Mouse (Mus musculus): ENCODE results near the gene Stx8. TPM values are rescaled to one million over a fixed set of nuclear protein-coding genes. Genes with fewer than 3 reads are reported as not detected.

Gene Stx8
- total RNA-seq, 4 experiments from 2014 or later = 24.6 to 34.0 (median 28.6) TPM

- DNase-seq (ENCODE audit: low spot score) = no peak
These were observed 178.5 kb downstream of the Stx8 start for GRCm38 (mm10) chr11:68144235-68145065.

GRCm38 (mm10) chr11:68145066-68145585 is 179.1 kb downstream of the Stx8 start:
- DNase-seq (ENCODE audit: low spot score) = no peak

- DNase-seq (ENCODE audit: low spot score) = no peak
These were observed 179.8 kb downstream of the Stx8 start for GRCm38 (mm10) chr11:68145586-68146455.

- no peak for DNase-seq (ENCODE audit: low spot score)
These were observed 180.5 kb downstream of the Stx8 start for GRCm38 (mm10) chr11:68146456-68146851.

GRCm38 (mm10) chr11:68150938-68151337 is 184.9 kb downstream of the Stx8 start:
- DNase-seq (ENCODE audit: low spot score) = no peak

- DNase-seq (ENCODE audit: low spot score) = no peak
These were observed 189.8 kb downstream of the Stx8 start for GRCm38 (mm10) chr11:68155821-68156220.

- DNase-seq (ENCODE audit: low spot score) = no peak
These were observed 192.2 kb downstream of the Stx8 start for GRCm38 (mm10) chr11:68158166-68158565.

GRCm38 (mm10) chr11:68159867-68160266 is 193.9 kb downstream of the Stx8 start:
- no peak for DNase-seq (ENCODE audit: low spot score)

GRCm38 (mm10) chr11:68164408-68164807 is 198.4 kb downstream of the Stx8 start:
- no peak for DNase-seq (ENCODE audit: low spot score)

GRCm38 (mm10) chr11:68168427-68168826 is 202.4 kb downstream of the Stx8 start:
- DNase-seq (ENCODE audit: low spot score) = no peak

- DNase-seq (ENCODE audit: low spot score) = no peak
These were observed 206.1 kb downstream of the Stx8 start for GRCm38 (mm10) chr11:68171973-68172647.

- DNase-seq (ENCODE audit: low spot score) = no peak
These were observed 206.7 kb downstream of the Stx8 start for GRCm38 (mm10) chr11:68172648-68173045.

GRCm38 (mm10) chr11:68176550-68176949 is 210.6 kb downstream of the Stx8 start:
- no peak for DNase-seq (ENCODE audit: low spot score)

- no peak for DNase-seq (ENCODE audit: low spot score)
These were observed 211.4 kb downstream of the Stx8 start for GRCm38 (mm10) chr11:68177415-68177814.

GRCm38 (mm10) chr11:68185647-68186046 is 219.7 kb downstream of the Stx8 start:
- DNase-seq (ENCODE audit: low spot score) = no peak

GRCm38 (mm10) chr11:68187242-68187641 is 221.2 kb downstream of the Stx8 start:
- no peak for DNase-seq (ENCODE audit: low spot score)

GRCm38 (mm10) chr11:68188695-68189201 is 222.8 kb downstream of the Stx8 start:
- peak; percentile 40 for DNase-seq (ENCODE audit: low spot score)

- DNase-seq (ENCODE audit: low spot score) = no peak
These were observed 224.9 kb downstream of the Stx8 start for GRCm38 (mm10) chr11:68190849-68191248.

GRCm38 (mm10) chr11:68195168-68195567 is 229.2 kb downstream of the Stx8 start:
- no peak for DNase-seq (ENCODE audit: low spot score)

- DNase-seq (ENCODE audit: low spot score) = no peak
These were observed 229.7 kb downstream of the Stx8 start for GRCm38 (mm10) chr11:68195693-68196176.

GRCm38 (mm10) chr11:68196566-68196965 is 230.6 kb downstream of the Stx8 start:
- no peak for DNase-seq (ENCODE audit: low spot score)

Data from heart, adult 8-10 months (tissue).